Mouse (Mus musculus) C2C12 (cell line): ENCODE data around the gene Opa1.

Experiments used
- CEBPB ChIP-seq: IDR thresholded peaks from one replicate; pipeline ENCODE4 v1.6.1; 2011; ENCODE audit warnings: low read depth, mild to moderate bottlenecking, control low read depth, moderate library complexity
- CTCF ChIP-seq: IDR thresholded peaks from one replicate; pipeline ENCODE4 v1.5.1; 2011; ENCODE audit not compliant: control insufficient read depth, insufficient read depth, insufficient read length
- FOSL1 ChIP-seq: IDR thresholded peaks from one replicate; pipeline ENCODE4 v1.8.0; 2011; ENCODE audit warnings: mild to moderate bottlenecking, low read length; ENCODE audit not compliant: poor library complexity, insufficient read depth, severe bottlenecking
- MAX ChIP-seq: IDR thresholded peaks from one replicate; pipeline ENCODE4 v1.6.1; 2011; ENCODE audit warnings: mild to moderate bottlenecking, control low read depth
- MYOD1 ChIP-seq: IDR thresholded peaks from one replicate; pipeline ENCODE4 v1.6.1; 2011; ENCODE audit warnings: low read depth; ENCODE audit not compliant: control insufficient read depth, insufficient read length
- USF1 ChIP-seq: IDR thresholded peaks from one replicate; pipeline ENCODE4 v1.6.1; 2011; ENCODE audit warnings: low read depth, mild to moderate bottlenecking, control low read depth, moderate library complexity

- TF ChIP-seq USF1, result no peak
- no peak for TF ChIP-seq CTCF
- TF ChIP-seq MAX, result no peak
- TF ChIP-seq CEBPB, result no peak
- TF ChIP-seq MYOD1, result no peak
- TF ChIP-seq FOSL1, result no peak
Observed at GRCm38 (mm10) chr16:29635780-29636179, 56.6 kb downstream of the Opa1 start.
